Mouse (Mus musculus): ENCODE measurements at regions not wholly inside any gene's neighbourhood (a gene's known extent, or its start where the extent isn't known, plus 50 kb on each side); places are given as distances from the start of the nearest gene placed in this dataset.
"Not testable (repeated sequence)": the region's sequence is repeated elsewhere in the genome, so short reads cannot be mapped to it uniquely, and the experiment has no call there.

- DNase-seq (ENCODE audit: low spot score) = no peak
These were observed 317.3 kb downstream of the Car8 start for GRCm38 (mm10) chr4:7921503-7921902.

DNA sequence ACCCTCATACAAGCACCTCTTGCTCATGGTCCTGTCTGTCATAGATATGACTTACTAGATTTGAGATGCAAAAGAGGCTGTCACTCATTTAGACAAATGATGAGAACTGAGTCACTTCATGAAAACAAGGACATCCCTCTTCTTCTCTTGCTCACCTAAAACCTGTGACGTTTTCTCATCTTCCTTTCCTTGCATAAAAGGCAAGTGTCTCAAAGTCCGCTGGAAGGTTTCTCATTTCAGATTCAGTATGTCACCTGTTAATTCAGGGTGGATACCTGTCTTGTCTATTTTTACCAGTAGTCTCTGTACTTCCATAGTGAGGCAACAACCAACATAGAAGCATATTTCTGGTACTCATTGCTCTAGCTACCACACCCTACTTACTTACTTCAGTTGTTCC, 325.6 kb downstream of the Car8 start:
- no peak for DNase-seq (ENCODE audit: low spot score)

GRCm38 (mm10) chr4:7912675-7913074, 326.2 kb downstream of the Car8 start:
- no peak for DNase-seq (ENCODE audit: low spot score)

DNA sequence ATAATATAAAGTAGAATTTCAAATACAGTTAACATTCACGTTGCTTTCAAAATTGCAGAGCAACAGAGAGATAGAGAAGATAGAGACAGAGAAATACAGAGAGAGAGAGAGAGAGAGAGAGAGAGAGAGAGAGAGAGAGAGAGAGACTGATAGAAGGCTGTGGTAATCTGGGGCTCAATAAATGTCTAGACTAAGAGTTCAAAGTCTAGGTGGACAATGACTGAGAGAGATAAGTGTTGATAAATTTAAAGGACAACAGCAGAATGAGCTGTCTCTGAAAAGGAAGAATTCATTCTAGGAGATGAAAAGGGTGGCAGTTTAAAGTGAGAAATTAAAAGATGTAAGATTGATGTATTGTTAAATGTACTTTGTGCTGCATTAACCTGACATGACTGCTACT, 335.7 kb downstream of the Car8 start:
- DNase-seq (ENCODE audit: low spot score) = no peak

DNA sequence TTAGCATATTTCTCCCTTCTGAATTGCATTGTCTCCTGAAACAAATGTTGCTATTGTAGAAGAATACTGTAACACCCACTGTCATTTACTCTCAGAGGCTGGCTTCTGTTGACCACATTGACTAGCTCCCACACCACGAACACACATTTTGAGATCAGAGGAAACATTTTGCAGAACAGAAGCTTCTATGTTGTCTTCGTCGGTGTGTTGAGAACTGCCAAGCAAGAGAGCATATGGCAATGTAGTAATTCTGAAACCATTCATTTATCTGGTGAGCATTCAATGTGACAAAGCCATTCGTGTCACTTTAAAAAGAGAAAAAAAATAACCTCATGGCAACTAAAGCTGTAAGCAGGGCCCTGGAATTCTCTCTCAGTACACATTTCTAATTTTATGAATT, 343.9 kb downstream of the Car8 start:
- no peak for DNase-seq (ENCODE audit: low spot score)

DNA sequence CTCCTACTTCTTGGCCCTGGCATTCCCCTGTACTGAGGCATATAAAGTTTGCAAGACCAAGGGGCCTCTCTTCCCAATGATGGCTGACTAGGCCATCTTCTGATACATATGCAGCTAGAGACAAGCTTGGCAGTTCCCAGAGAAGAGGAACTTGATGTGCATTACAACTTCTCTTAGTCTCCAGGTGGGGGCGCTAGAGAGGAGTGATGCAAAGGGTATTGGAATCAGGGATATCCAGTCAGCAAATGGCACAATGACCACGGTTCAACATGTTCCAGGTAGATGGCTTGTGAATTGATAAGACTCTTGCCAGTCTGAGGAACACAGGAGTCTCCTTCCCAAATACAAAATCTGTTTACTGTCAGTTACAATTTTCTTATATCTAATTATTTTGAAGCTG, 347.7 kb downstream of the Car8 start:
- DNase-seq (ENCODE audit: low spot score) = no peak

- no peak for DNase-seq (ENCODE audit: low spot score)
These were observed 384.3 kb downstream of the Car8 start for GRCm38 (mm10) chr4:7854518-7854917.

- DNase-seq (ENCODE audit: low spot score) = peak; percentile 62
These were observed 385.6 kb downstream of the Car8 start for GRCm38 (mm10) chr4:7853121-7853782.

GRCm38 (mm10) chr4:7852006-7852615, 386.7 kb downstream of the Car8 start:
- no peak for DNase-seq (ENCODE audit: low spot score)

DNA sequence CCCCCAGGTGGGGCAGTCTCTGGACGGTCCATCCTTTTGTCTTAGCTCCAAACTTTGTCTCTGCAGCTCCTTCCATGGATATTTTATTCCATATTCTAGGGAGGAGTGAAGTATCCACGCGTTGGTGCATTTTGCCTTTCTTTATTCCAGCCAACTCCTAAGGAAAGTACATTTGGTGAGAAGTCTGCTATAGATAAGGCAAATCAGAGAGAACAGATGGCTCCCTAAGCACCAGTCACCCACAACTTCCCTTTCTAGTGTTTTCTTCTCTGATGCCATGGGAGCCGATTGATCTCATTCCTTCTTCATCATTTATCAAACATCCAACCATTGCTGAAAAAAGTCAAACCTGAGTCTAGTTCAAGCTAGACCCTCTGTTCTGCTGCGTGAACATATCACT, 391.4 kb downstream of the Car8 start:
- DNase-seq (ENCODE audit: low spot score) = no peak

DNA sequence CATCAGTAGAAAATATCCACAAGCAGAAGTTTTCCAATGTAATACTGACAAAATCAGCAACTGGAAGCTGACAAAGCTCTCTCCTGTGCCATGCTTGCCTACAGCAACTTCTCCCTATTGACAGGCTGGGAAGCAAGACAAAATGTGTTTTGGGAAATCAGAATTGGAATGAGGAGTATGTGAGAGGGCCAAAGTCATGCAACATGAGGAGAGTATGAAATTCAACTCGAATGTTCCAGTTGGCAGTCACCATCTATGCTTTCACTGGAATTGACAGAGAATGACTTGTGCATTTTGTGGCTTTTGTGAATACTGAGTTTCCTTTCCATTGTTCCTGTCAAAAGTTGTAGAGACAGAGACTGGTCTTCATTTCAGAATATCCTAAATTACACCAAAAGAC, 409.7 kb downstream of the Car8 start:
- DNase-seq (ENCODE audit: low spot score) = no peak

GRCm38 (mm10) chr4:7819847-7820246, 419.0 kb downstream of the Car8 start:
- no peak for DNase-seq (ENCODE audit: low spot score)

GRCm38 (mm10) chr4:7777761-7778160, 461.1 kb downstream of the Car8 start:
- DNase-seq (ENCODE audit: low spot score) = not testable (repeated sequence)

DNA sequence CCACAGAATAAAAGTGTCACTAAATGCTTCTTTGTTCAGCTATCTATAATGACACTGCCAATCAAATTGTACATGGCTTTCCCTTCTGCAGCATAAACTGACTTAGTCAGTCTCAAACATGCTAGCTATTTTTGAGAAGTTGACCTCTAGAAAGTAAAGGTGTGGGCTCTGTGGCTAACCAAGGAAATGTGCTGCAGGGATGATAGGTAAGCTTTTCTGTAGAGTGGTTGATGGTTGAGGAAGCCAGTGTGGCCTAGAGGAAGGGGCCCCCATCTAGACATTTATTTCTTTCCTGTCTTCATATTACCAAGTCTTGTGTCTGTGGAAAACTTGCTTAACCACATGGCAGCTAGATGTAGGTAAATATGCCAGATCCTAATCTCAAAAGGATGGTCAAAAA, 483.4 kb downstream of the Car8 start:
- no peak for DNase-seq (ENCODE audit: low spot score)

DNA sequence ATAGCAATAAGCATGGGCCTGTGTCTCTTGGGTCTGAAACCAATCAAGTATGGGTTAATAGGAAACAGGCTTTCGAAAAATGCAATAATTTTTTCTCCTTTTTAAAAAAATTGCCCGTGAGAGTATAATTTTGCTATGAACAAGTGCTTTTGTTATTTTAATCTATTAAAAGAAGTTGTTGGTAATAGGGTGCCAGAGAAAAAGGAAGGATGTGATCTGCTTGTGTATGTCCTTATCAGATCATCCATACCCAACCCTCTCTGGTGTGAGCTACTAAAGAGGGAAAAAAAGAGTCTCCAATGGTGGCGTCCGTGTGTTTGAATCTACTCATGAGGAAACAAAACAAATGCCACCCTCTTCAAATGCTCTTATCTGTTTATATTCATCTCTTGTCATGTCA, 484.9 kb downstream of the Car8 start:
- DNase-seq (ENCODE audit: low spot score) = no peak

GRCm38 (mm10) chr4:7751208-7751607, 487.6 kb downstream of the Car8 start:
- DNase-seq (ENCODE audit: low spot score) = no peak

DNA sequence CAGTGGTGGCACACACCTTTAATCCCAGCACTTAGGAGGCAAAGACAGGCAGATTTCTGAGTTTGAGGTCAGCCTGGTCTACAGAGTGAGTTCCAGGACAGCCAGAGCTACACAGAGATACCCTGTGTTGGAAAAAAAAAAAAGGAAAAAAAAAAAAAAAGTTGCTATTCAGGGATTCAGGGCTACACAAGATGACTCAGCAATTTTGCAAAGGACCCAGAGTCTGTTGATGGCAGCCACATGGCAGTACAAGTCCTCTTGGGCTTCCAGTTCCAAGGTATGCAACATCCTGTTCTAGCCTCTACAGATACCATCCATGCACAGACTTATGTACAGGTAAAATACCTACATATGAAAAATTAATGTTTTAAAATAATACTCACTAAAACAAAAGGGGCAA, 515.9 kb downstream of the Car8 start:
- DNase-seq (ENCODE audit: low spot score) = no peak

DNA sequence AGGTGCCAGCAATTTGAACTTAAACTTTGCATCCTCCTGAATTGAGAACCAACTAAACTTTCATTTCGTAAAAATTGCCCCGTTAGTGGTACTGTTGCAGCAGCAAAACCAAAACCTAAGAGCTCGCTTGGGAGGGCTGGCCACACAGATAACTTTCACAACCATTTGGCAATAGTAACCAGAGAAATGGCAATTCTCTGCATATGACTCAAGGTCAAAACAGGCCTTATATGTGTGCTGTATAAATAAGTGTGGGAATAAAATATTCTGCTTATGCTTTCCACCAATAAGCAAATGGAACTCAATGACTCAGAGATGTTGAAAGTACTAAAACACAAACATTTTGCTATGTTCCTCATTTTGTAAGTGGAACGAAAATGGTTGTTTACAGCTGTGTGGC, 550.3 kb downstream of the Car8 start:
- no peak for DNase-seq (ENCODE audit: low spot score)

DNA sequence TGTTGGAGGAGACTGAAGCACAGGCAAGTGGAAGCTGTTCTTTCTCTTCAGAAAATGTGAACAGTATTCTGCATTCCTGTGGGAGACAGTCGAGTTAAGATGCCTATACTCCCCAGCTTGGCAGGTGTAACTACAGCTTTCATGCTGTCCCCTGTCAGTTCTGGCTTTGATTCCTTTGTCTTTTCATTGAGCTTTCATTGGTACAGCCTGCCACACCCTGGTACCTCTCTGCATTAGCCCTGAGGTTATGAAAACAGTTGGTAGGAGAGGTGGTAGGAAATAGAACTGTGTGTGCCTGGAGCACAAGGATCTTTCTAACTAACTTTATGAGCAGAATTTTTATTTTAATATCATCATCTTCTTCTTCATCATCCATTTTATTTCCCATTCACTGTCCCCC, 551.6 kb downstream of the Car8 start:
- DNase-seq (ENCODE audit: low spot score) = no peak

- DNase-seq (ENCODE audit: low spot score) = no peak
These were observed 568.1 kb downstream of the Car8 start for GRCm38 (mm10) chr4:7670795-7671105.

DNA sequence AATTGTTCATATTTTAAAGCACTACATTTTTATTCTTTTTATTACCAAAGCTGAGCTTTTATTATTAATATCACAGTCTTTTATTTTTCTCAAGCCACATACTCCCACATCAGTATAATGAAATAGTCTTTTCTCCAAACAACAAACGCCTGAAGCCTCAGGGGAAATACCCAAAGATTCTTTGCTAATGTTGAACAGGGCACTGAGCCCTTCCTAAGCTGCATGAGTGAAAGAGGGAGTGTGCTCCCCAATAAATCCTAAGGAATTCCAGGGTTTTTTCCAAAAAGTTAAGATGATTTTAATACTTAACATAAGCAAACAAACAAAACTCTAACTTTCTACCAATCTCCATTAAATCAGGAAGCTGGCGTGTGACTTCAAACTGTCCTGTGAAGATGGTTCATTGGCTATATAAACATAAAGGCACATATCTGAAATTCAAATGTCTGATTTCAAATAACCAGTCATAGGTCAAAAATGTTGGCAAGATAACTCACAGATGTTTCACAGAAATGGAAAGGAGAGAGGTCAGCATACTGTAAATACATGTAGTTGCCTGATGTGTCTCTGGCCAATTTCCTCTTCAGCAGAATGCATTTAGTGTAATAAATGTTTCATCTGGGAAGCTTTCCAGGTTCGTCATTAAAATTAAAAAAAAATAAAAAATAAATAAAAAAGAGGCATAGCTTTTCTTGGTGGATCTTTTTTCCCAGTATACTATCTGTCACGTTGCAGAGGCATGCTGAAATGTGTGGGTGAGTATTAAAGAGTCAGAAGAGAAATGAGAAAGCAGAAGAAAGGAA, 568.6 kb downstream of the Car8 start:
- peak; percentile 7 for DNase-seq (ENCODE audit: low spot score)

GRCm38 (mm10) chr4:7666935-7667594, 571.8 kb downstream of the Car8 start:
- DNase-seq (ENCODE audit: low spot score) = no peak
